9 mouse cellular contexts compared by ENCODE assay signal in genomic region chr19:55850402-55851078, GRCm38 (mm10).
DNase-seq lines count a peak whose midpoint lies in the region; ATAC-seq and TF ChIP-seq lines count a peak whose summit lies in the region.
"Had no signal": no experiment of that assay in that cellular context is flagged by ENCODE, and none has a peak within 500 bp of the region (broad histone marks: within the 10 kb centered on the region; RNA-seq: fewer than 3 reads in every experiment).

No protein-coding gene starts in this region.

- intact Hi-C loops in gastrocnemius, adult 2 months (cut with DNase I) = loop anchor here (2.0 kb wide), 1 partner anchor 24 kb away; no protein-coding TSS in a partner anchor

- H3K27ac ChIP-seq in kidney, embryonic 14.5 days (ENCODE audit: low read depth, low read length) = no peak overlapping the region
- H3K27ac ChIP-seq in gastrocnemius, adult 2 months = peak overlapping the region; percentile 38
- peak overlapping the region; percentile 58 for H3K27ac ChIP-seq in heart, postnatal 0 days (ENCODE audit: low read depth)
- H3K27ac ChIP-seq: macrophage had no signal

- H3K4me3 ChIP-seq in kidney, embryonic 14.5 days (ENCODE audit: low read length) = no peak overlapping the region
- H3K4me3 ChIP-seq in gastrocnemius, adult 2 months = no peak overlapping the region
- H3K4me3 ChIP-seq in heart, postnatal 0 days (ENCODE audit: low read depth, low read length) = no peak overlapping the region
- H3K4me3 ChIP-seq in myocyte = no peak overlapping the region

- no peak for TF ChIP-seq EP300 in heart, postnatal 0 days (IDR thresholded peaks at IDR 0.05; ENCODE audit: low read depth)

- no peak; the same call in 1 of the 2 replicates for ATAC-seq in kidney, embryonic 14.5 days (ENCODE audit: low FRiP score, low TSS enrichment)
- ATAC-seq in heart, postnatal 0 days (ENCODE audit: insufficient read depth, low read depth) = peak; percentile 91

- no peak overlapping the region for H3ac ChIP-seq in myocyte (ENCODE audit: control insufficient read depth, insufficient read length)

- TF ChIP-seq CTCF in gastrocnemius, adult 2 months (IDR thresholded peaks at IDR 0.05) = no peak
- no peak for TF ChIP-seq CTCF in heart, postnatal 0 days (IDR thresholded peaks at IDR 0.05; ENCODE audit: low read depth)

- peak; percentile 32 to 47 for DNase-seq in kidney, postnatal 25 days
- DNase-seq in gastrocnemius, adult 2 months = peak; percentile 74
- peak; percentile 74 for DNase-seq in heart, postnatal 0 days (ENCODE audit: low spot score)
- no peak for DNase-seq in spleen, postnatal 36 days (ENCODE audit: low spot score in 2 of 2)
- no peak for DNase-seq in adrenal gland, adult (ENCODE audit: inconsistent age in 2 of 2, low spot score in 1 of 2)
- DNase-seq: cerebellum, adult 9-11 months had no signal

- no peaks in the 10 kb centered on the region for H3K27me3 ChIP-seq in kidney, embryonic 14.5 days (ENCODE audit: control insufficient read depth, insufficient read depth, low read length)
- H3K27me3 ChIP-seq in heart, postnatal 0 days (ENCODE audit: control insufficient read depth, insufficient read depth, low read length) = no peaks in the 10 kb centered on the region
- H3K27me3 ChIP-seq in myocyte (ENCODE audit: control insufficient read depth, insufficient read depth, insufficient read length) = no peaks in the 10 kb centered on the region

- H3K4me2 ChIP-seq in kidney, embryonic 14.5 days (replicated peaks; ENCODE audit: low read depth, low read length) = no peak overlapping the region
- H3K4me2 ChIP-seq in heart, postnatal 0 days (ENCODE audit: low read depth, low read length) = no peak overlapping the region
- no peak overlapping the region for H3K4me2 ChIP-seq in myocyte (ENCODE audit: low read depth)

- no peak for TF ChIP-seq POLR2A in myocyte (IDR thresholded peaks at IDR 0.05; ENCODE audit: insufficient read length, low read depth)

- H3K36me3 ChIP-seq in kidney, embryonic 14.5 days (ENCODE audit: control insufficient read depth, insufficient read depth, low read length) = no peaks in the 10 kb centered on the region; the same call in 1 of the 2 replicates
- no peaks in the 10 kb centered on the region for H3K36me3 ChIP-seq in heart, postnatal 0 days (replicated peaks; ENCODE audit: control insufficient read depth, insufficient read depth, low read length)
- peaks cover 3% of the 10 kb centered on the region for H3K36me3 ChIP-seq in myocyte (ENCODE audit: control insufficient read depth, insufficient read depth)

- peaks cover 8% of the 10 kb centered on the region for H3K79me2 ChIP-seq in myocyte (ENCODE audit: control insufficient read depth, insufficient read depth)

- 85% methylated on average over 8 of the region's 8 CpGs for WGBS in kidney, embryonic 14.5 days
- WGBS in heart, postnatal 0 days = 31% methylated on average over 8 of the region's 8 CpGs

- no peak overlapping the region for H3K9ac ChIP-seq in kidney, embryonic 14.5 days (ENCODE audit: low read depth, low read length)
- no peak overlapping the region for H3K9ac ChIP-seq in heart, postnatal 0 days (replicated peaks; ENCODE audit: low read depth, low read length)

- H3K9me3 ChIP-seq in kidney, embryonic 14.5 days (ENCODE audit: control insufficient read depth, low read length) = no peaks in the 10 kb centered on the region
- H3K9me3 ChIP-seq in heart, postnatal 0 days (replicated peaks; ENCODE audit: control insufficient read depth, low read length) = no peaks in the 10 kb centered on the region

- peaks cover 9% of the 10 kb centered on the region; the same call in 1 of the 2 replicates for H3K4me1 ChIP-seq in kidney, embryonic 14.5 days (ENCODE audit: control insufficient read depth, insufficient read depth, low read length)
- H3K4me1 ChIP-seq in heart, postnatal 0 days (ENCODE audit: control insufficient read depth, insufficient read depth) = peaks cover 52% of the 10 kb centered on the region

TF ChIP-seq in myocyte, 11 proteins besides CTCF, POLR2A, EP300 and RAD21:
- TF ChIP-seq E2F4 (IDR thresholded peaks at IDR 0.05; ENCODE audit: insufficient read depth) = no peak
- no peak for TF ChIP-seq USF1 (IDR thresholded peaks at IDR 0.05; ENCODE audit: low read depth)
- peak in 1 of 3 experiments; percentile 64 for TF ChIP-seq MYOD1 (IDR thresholded peaks at IDR 0.05; ENCODE audit: control insufficient read depth in 1 of 3, insufficient read length in 2 of 3, low read depth in 2 of 3)
- TF ChIP-seq MYOG (IDR thresholded peaks at IDR 0.05; ENCODE audit: control insufficient read depth in 1 of 3, insufficient read depth in 1 of 3, insufficient read length in 2 of 3, low read depth in 2 of 3) = peak; percentile 6 to 87 (median 17)

Comparison
In these comparisons a context has a peak if more than half of its experiments do, and no peak if none do; other contexts are left out.
1. DNase-seq: peak in kidney, postnatal 25 days (2 of 2), gastrocnemius, adult 2 months (single experiment) and heart, postnatal 0 days (single experiment); none in spleen, postnatal 36 days (0 of 2) and adrenal gland, adult (0 of 2).